Mouse (Mus musculus) lung, adult 2 months (tissue): Measurements from ENCODE around the gene Clic5.

Source experiments
- CTCF ChIP-seq: fragments of 200-500 bp; IDR thresholded peaks from 2 replicates; pipeline ENCODE4 v1.5.1; 2011; ENCODE audit warnings: mild to moderate bottlenecking, low read length, control low read depth; ENCODE audit not compliant: insufficient read depth
- POLR2A ChIP-seq: fragments of 200-500 bp; IDR thresholded peaks from 2 replicates; pipeline ENCODE4 v1.6.1; 2011; ENCODE audit warnings: low read depth, mild to moderate bottlenecking, control low read depth, low read length, borderline replicate concordance; ENCODE audit errors: extremely low read depth

GRCm38 (mm10) chr17:44177291-44177690 lies 11.1 kb upstream of the Clic5 start:
- TF ChIP-seq CTCF (no peak), POLR2A (no peak)
